Mouse (Mus musculus): ENCODE results near the gene Gm609. TPM values are rescaled to one million over a fixed set of nuclear protein-coding genes. Genes with fewer than 3 reads are reported as not detected.

The Gm609 gene
- polyA plus RNA-seq, 1 experiment from 2014 or later = not detected

- Histone ChIP-seq H3K9ac (no peak overlapping the region), H3K4me3 (ENCODE audit: low read depth, low read length) (no peak overlapping the region), H3K9me3 (ENCODE audit: low read depth, low read length) (no peaks in the 10 kb centered on the region), H3K27ac (ENCODE audit: low read depth) (peak overlapping the region; percentile 46; the same call in 1 of the 2 replicates), H3K4me2 (no peak overlapping the region), H3K4me1 (ENCODE audit: insufficient read depth) (no peaks in the 10 kb centered on the region; the same call in none of the 2 replicates), H3K36me3 (ENCODE audit: insufficient read depth) (no peaks in the 10 kb centered on the region), H3K27me3 (ENCODE audit: insufficient read depth, low read length) (no peaks in the 10 kb centered on the region)
- no peak for TF ChIP-seq CTCF (IDR thresholded peaks at IDR 0.05; ENCODE audit: low read depth)
- WGBS = 63% methylated on average over 4 of the region's 4 CpGs
- DNase-seq = peak; percentile 28
- no peak for ATAC-seq (ENCODE audit: insufficient read depth)
Observed at GRCm38 (mm10) chr16:45369285-45369965, 123.3 kb downstream of the Gm609 start.

GRCm38 (mm10) chr16:45366111-45366510 lies 126.7 kb downstream of the Gm609 start:
- Histone ChIP-seq H3K4me1 (ENCODE audit: insufficient read depth) (no peaks in the 10 kb centered on the region; the same call in none of the 2 replicates), H3K9me3 (ENCODE audit: low read depth, low read length) (no peaks in the 10 kb centered on the region), H3K27ac (ENCODE audit: low read depth) (no peak overlapping the region), H3K27me3 (ENCODE audit: insufficient read depth, low read length) (no peaks in the 10 kb centered on the region), H3K4me2 (no peak overlapping the region), H3K9ac (no peak overlapping the region), H3K4me3 (ENCODE audit: low read depth, low read length) (no peak overlapping the region), H3K36me3 (ENCODE audit: insufficient read depth) (no peaks in the 10 kb centered on the region)
- TF ChIP-seq CTCF (IDR thresholded peaks at IDR 0.05; ENCODE audit: low read depth) = no peak
- WGBS = 63% methylated on average over 7 of the region's 7 CpGs
- DNase-seq (no peak), ATAC-seq (ENCODE audit: insufficient read depth) (no peak)

GRCm38 (mm10) chr16:45365353-45365752 lies 127.4 kb downstream of the Gm609 start:
- no peaks in the 10 kb centered on the region; the same call in 1 of the 2 replicates for H3K4me1 ChIP-seq (ENCODE audit: insufficient read depth)
- H3K4me2 ChIP-seq = no peak overlapping the region
- WGBS = 56% methylated on average over 9 of the region's 9 CpGs
- H3K27me3 ChIP-seq (ENCODE audit: insufficient read depth, low read length) = no peaks in the 10 kb centered on the region
- H3K9ac ChIP-seq = no peak overlapping the region
- no peak for TF ChIP-seq CTCF (IDR thresholded peaks at IDR 0.05; ENCODE audit: low read depth)
- no peak overlapping the region for H3K4me3 ChIP-seq (ENCODE audit: low read depth, low read length)
- DNase-seq (no peak), ATAC-seq (ENCODE audit: insufficient read depth) (no peak)
- no peak overlapping the region for H3K27ac ChIP-seq (ENCODE audit: low read depth)
- no peaks in the 10 kb centered on the region for H3K36me3 ChIP-seq (ENCODE audit: insufficient read depth)
- H3K9me3 ChIP-seq (ENCODE audit: low read depth, low read length) = no peaks in the 10 kb centered on the region

- no peaks in the 10 kb centered on the region; the same call in 1 of the 2 replicates for H3K4me1 ChIP-seq (ENCODE audit: insufficient read depth)
- no peak for ATAC-seq (ENCODE audit: insufficient read depth)
- WGBS = 83% methylated on average over 1 of the region's 1 CpGs
- no peaks in the 10 kb centered on the region for H3K36me3 ChIP-seq (ENCODE audit: insufficient read depth)
- no peak for TF ChIP-seq CTCF (IDR thresholded peaks at IDR 0.05; ENCODE audit: low read depth)
- no peak overlapping the region for H3K27ac ChIP-seq (ENCODE audit: low read depth)
- H3K4me2 ChIP-seq = no peak overlapping the region
- no peak overlapping the region for H3K4me3 ChIP-seq (ENCODE audit: low read depth, low read length)
- DNase-seq = no peak
- no peaks in the 10 kb centered on the region for H3K27me3 ChIP-seq (ENCODE audit: insufficient read depth, low read length)
- no peaks in the 10 kb centered on the region for H3K9me3 ChIP-seq (ENCODE audit: low read depth, low read length)
- no peak overlapping the region for H3K9ac ChIP-seq
Observed at GRCm38 (mm10) chr16:45364627-45365026, 128.1 kb downstream of the Gm609 start.

GRCm38 (mm10) chr16:45363480-45364045 lies 129.2 kb downstream of the Gm609 start:
- TF ChIP-seq CTCF (IDR thresholded peaks at IDR 0.05; ENCODE audit: low read depth) = no peak
- no peak overlapping the region for H3K4me2 ChIP-seq

More at GRCm38 (mm10) chr16:45363480-45364045, 129.2 kb downstream of the Gm609 start:
- WGBS = 45% methylated on average over 4 of the region's 4 CpGs
- Histone ChIP-seq H3K9ac (no peak overlapping the region), H3K4me1 (ENCODE audit: insufficient read depth) (no peaks in the 10 kb centered on the region; the same call in 1 of the 2 replicates), H3K4me3 (ENCODE audit: low read depth, low read length) (no peak overlapping the region), H3K36me3 (ENCODE audit: insufficient read depth) (no peaks in the 10 kb centered on the region), H3K27me3 (ENCODE audit: insufficient read depth, low read length) (no peaks in the 10 kb centered on the region), H3K27ac (ENCODE audit: low read depth) (no peak overlapping the region; the same call in 1 of the 2 replicates), H3K9me3 (ENCODE audit: low read depth, low read length) (no peaks in the 10 kb centered on the region)
- ATAC-seq (ENCODE audit: insufficient read depth) = no peak; the same call in 1 of the 2 replicates
- peak; percentile 54 for DNase-seq

Other genes starting within 250 kb of the Gm609 start
- gene Cd200, start 83.9 kb downstream of the Gm609 start, polyA plus RNA-seq (2014; fragmentation: Nextera tagmentation; extraction: Ambion mirVana) = 66.1 and 68.1 TPM in 2 replicates
- gene Gm17783, start 39.1 kb upstream of the Gm609 start, polyA plus RNA-seq (2014; fragmentation: Nextera tagmentation; extraction: Ambion mirVana) = not detected in 2 replicates
- not detected in 2 replicates for gene Slc9c1, start 42.3 kb upstream of the Gm609 start, polyA plus RNA-seq (2014; fragmentation: Nextera tagmentation; extraction: Ambion mirVana)
- 0.13 and 0.46 TPM in 2 replicates for gene Gcsam, start 117.4 kb upstream of the Gm609 start, polyA plus RNA-seq (2014; fragmentation: Nextera tagmentation; extraction: Ambion mirVana)
- gene BC016579, start 161.1 kb upstream of the Gm609 start, polyA plus RNA-seq (2014; fragmentation: Nextera tagmentation; extraction: Ambion mirVana) = 0.18 and 0.68 TPM in 2 replicates
- gene Tmprss7, start 200.7 kb upstream of the Gm609 start, polyA plus RNA-seq (2014; fragmentation: Nextera tagmentation; extraction: Ambion mirVana) = 0.11 TPM in 1 of 2 replicates, not detected in the other
- 5.1 and 5.2 TPM in 2 replicates for gene Tagln3, start 231.6 kb upstream of the Gm609 start, polyA plus RNA-seq (2014; fragmentation: Nextera tagmentation; extraction: Ambion mirVana)
- gene Abhd10, start 250.0 kb upstream of the Gm609 start, polyA plus RNA-seq (2014; fragmentation: Nextera tagmentation; extraction: Ambion mirVana) = 35.6 and 39.6 TPM in 2 replicates